Mouse (Mus musculus) spleen, adult 2 months (tissue): ENCODE data around the gene St3gal2. TPM values are rescaled to one million over a fixed set of nuclear protein-coding genes. Genes with fewer than 3 reads are reported as not detected.
"Not testable (repeated sequence)": the region's sequence is repeated elsewhere in the genome, so short reads cannot be mapped to it uniquely, and the experiment has no call there.

Experiments used
- DNase-seq, 2 experiments: peaks; one replicate each; pipeline versions ENCODE4 v3.0.0 to v3.0.0-alpha.2; 2012 to 2021; ENCODE audit warnings: low spot score in 2 of 2, low read depth in 1 of 2
- H3K27ac ChIP-seq: fragments of 200-500 bp; 2 replicates; pipeline ENCODE4 v1.5.1; 2012; ENCODE audit warnings: low read length, inconsistent platforms; ENCODE audit not compliant: insufficient read depth
- H3K27me3 ChIP-seq: fragments of 200-500 bp; 2 replicates; pipeline ENCODE4 v1.6.1; 2012; ENCODE audit warnings: mild to moderate bottlenecking, moderate library complexity, low read length, inconsistent platforms; ENCODE audit not compliant: control insufficient read depth, insufficient read depth
- H3K36me3 ChIP-seq: fragments of 200-500 bp; 2 replicates; pipeline ENCODE4 v1.6.1; 2012; ENCODE audit warnings: mild to moderate bottlenecking, low read length, inconsistent platforms; ENCODE audit not compliant: control insufficient read depth, insufficient read depth
- H3K4me1 ChIP-seq: fragments of 200-500 bp; 2 replicates; pipeline ENCODE4 v1.6.1; 2011; ENCODE audit warnings: inconsistent platforms; ENCODE audit not compliant: control insufficient read depth, insufficient read depth, insufficient read length
- H3K4me3 ChIP-seq: fragments of 200-500 bp; 2 replicates; pipeline ENCODE4 v1.5.1; 2011; ENCODE audit warnings: mild to moderate bottlenecking, inconsistent platforms; ENCODE audit not compliant: insufficient read depth, insufficient read length; ENCODE audit errors: extremely low read depth
- CTCF ChIP-seq: fragments of 200-500 bp; IDR thresholded peaks from 2 replicates; pipeline ENCODE4 v1.5.1; 2011; ENCODE audit warnings: mild to moderate bottlenecking, inconsistent platforms; ENCODE audit not compliant: insufficient read depth, insufficient read length, insufficient replicate concordance; ENCODE audit errors: extremely low read depth
- POLR2A ChIP-seq: fragments of 200-500 bp; IDR thresholded peaks from 2 replicates; pipeline ENCODE4 v1.6.1; 2011; ENCODE audit warnings: low read depth, low read length, inconsistent platforms
- WGBS: fragments of 180-500 bp; shearing (Covaris S2); methylation state at CpG from one replicate; pipeline ENCODE4 v1.1.7; 2018; 5-methylcytosine and 5-hydroxymethylcytosine counted together
- polyA plus RNA-seq: library from polyadenylated mRNA; depleted of rRNA; stranded (reverse); fragments of >200 nt; gene quantifications from 2 replicates; pipeline ENCODE4 v1.2.3, GENCODE M21; 2012

Gene St3gal2
- polyA plus RNA-seq, 1 experiment: 25.5 TPM

GRCm38 (mm10) chr8:110921492-110922230, 1.9 kb downstream of the St3gal2 start:
- Histone ChIP-seq H3K4me3 (no peak overlapping the region), H3K27me3 (no peaks in the 10 kb centered on the region), H3K4me1 (peaks cover 7% of the 10 kb centered on the region; the same call in 1 of the 2 replicates), H3K36me3 (no peaks in the 10 kb centered on the region), H3K27ac (no peak overlapping the region)
- DNase-seq: no peak
- WGBS: 69% methylated on average over 7 of the region's 7 CpGs
- TF ChIP-seq CTCF: no peak
- no peak for TF ChIP-seq POLR2A

- H3K36me3 ChIP-seq: no peaks in the 10 kb centered on the region
- TF ChIP-seq CTCF: no peak
- no peak for TF ChIP-seq POLR2A
- no peak for DNase-seq
- no peak overlapping the region for H3K4me3 ChIP-seq
- H3K27me3 ChIP-seq: no peaks in the 10 kb centered on the region
- WGBS: 71% methylated on average over 8 of the region's 8 CpGs
- no peak overlapping the region for H3K27ac ChIP-seq
- H3K4me1 ChIP-seq: peaks cover 11% of the 10 kb centered on the region; the same call in 1 of the 2 replicates
Observed at GRCm38 (mm10) chr8:110925691-110926140, 6.0 kb downstream of the St3gal2 start.

GRCm38 (mm10) chr8:110926690-110927089, 7.0 kb downstream of the St3gal2 start:
- Histone ChIP-seq H3K27me3 (no peaks in the 10 kb centered on the region), H3K36me3 (no peaks in the 10 kb centered on the region), H3K4me3 (no peak overlapping the region), H3K27ac (no peak overlapping the region), H3K4me1 (peaks cover 14% of the 10 kb centered on the region; the same call in 1 of the 2 replicates)
- DNase-seq: no peak
- WGBS: 21% methylated on average over 5 of the region's 5 CpGs
- TF ChIP-seq CTCF (no peak), POLR2A (no peak)

- WGBS: 53% methylated on average over 7 of the region's 7 CpGs
- no peak for DNase-seq
- Histone ChIP-seq H3K27me3 (no peaks in the 10 kb centered on the region), H3K27ac (peak overlapping the region; percentile 16), H3K4me1 (peaks cover 14% of the 10 kb centered on the region; the same call in 1 of the 2 replicates), H3K36me3 (no peaks in the 10 kb centered on the region), H3K4me3 (no peak overlapping the region)
- TF ChIP-seq POLR2A (no peak), CTCF (no peak)
Observed at GRCm38 (mm10) chr8:110928435-110928834, 8.7 kb downstream of the St3gal2 start.

DNA sequence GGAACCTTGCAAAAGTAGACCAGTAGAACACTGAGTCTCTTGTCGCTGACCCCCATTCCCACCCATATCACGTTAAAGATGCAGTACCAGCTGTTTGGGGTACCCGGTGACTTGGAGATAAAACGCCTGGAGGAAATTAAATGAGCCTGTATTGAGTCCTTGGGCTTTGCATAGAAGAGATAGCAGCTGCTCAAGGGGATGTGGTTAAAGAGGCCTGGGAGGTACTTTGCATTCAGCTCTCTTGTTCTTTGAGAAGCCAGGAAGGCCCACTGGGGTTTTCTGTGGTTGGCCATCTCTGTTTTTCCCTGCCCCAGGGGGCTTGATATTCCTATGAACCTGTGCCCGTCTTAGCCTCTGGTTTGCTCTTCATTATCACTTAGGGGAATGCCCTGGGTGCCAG, 9.3 kb downstream of the St3gal2 start:
- TF ChIP-seq CTCF: no peak
- no peaks in the 10 kb centered on the region for H3K36me3 ChIP-seq
- WGBS: 14% methylated on average over 5 of the region's 5 CpGs
- H3K27me3 ChIP-seq: no peaks in the 10 kb centered on the region
- H3K4me1 ChIP-seq: peaks cover 14% of the 10 kb centered on the region; the same call in 1 of the 2 replicates
- no peak for DNase-seq
- peak overlapping the region; percentile 52 for H3K27ac ChIP-seq
- H3K4me3 ChIP-seq: no peak overlapping the region

- not testable (repeated sequence) for H3K36me3 ChIP-seq, DNase-seq, H3K4me3 ChIP-seq, H3K27ac ChIP-seq, H3K27me3 ChIP-seq
- WGBS: 71% methylated on average over 8 of the region's 8 CpGs
- peaks cover 14% of the 10 kb centered on the region; the same call in 1 of the 2 replicates for H3K4me1 ChIP-seq
Observed at GRCm38 (mm10) chr8:110929672-110930071, 9.9 kb downstream of the St3gal2 start.

GRCm38 (mm10) chr8:110931176-110931939, 11.6 kb downstream of the St3gal2 start:
- DNase-seq: no peak
- Histone ChIP-seq H3K27ac (no peak overlapping the region), H3K27me3 (no peaks in the 10 kb centered on the region), H3K4me1 (peaks cover 14% of the 10 kb centered on the region; the same call in 1 of the 2 replicates), H3K4me3 (no peak overlapping the region), H3K36me3 (no peaks in the 10 kb centered on the region)
- 58% methylated on average over 12 of the region's 12 CpGs for WGBS
- TF ChIP-seq CTCF: no peak
- TF ChIP-seq POLR2A: no peak
